Mouse (Mus musculus) cerebellum, adult 2 months (tissue): ENCODE data around the gene Lrrc20.

Source experiments
- CTCF ChIP-seq: fragments of 200-500 bp; IDR thresholded peaks from 2 replicates; pipeline ENCODE4 v1.5.1; 2011; ENCODE audit warnings: low read depth, mild to moderate bottlenecking, control low read depth, low read length, moderate library complexity, borderline replicate concordance; ENCODE audit not compliant: insufficient read depth
- POLR2A ChIP-seq: fragments of 200-500 bp; IDR thresholded peaks from 2 replicates; pipeline ENCODE4 v1.6.1; 2011; ENCODE audit warnings: low read length, control low read depth, borderline replicate concordance; ENCODE audit not compliant: insufficient read depth

DNA sequence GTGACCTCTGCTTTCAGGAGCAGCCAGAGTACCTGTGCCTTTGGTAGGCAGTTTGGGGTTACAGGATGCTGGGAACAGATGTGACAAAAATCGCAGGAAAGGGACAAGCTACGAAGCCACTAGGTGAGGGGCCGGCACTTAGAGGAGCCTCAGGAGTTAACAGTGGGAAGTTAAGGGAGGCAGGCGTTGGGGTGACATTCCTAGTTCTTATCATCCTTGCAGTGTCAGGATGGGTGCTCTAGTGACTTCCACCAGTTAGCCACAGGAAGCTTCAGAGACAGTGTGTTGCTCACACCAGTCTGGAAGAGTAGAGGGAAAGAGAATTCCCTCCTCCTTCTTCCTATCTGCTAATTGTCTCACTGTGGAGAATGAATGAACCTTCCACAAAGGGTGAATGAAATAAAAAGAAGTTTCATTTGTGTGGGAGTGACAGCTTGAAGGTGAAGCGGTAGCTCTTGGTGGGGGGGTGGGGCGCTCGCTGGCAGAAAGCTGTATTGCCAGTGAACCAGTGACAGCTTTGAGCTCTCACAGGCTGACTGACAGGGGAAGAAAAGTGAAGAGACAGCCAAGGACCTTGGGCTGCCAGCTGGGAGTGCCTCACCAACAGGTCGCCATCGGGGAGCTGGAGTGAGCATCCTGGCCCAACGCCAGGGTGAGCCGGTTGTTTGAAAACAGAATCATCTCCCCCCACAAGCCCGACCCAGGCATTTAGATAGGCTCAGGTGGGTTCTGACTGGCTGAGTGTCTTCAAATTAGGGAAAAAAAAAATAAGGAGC lies 41.9 kb downstream of the Lrrc20 start:
- no peak for TF ChIP-seq POLR2A
- no peak for TF ChIP-seq CTCF
